Mouse (Mus musculus) ES-E14 (cell line): Measurements from ENCODE around the gene Wbp2.

Experiments
- CHD2 ChIP-seq: IDR thresholded peaks from 2 replicates; pipeline ENCODE4 v1.6.1; 2014; ENCODE audit warnings: mild to moderate bottlenecking, low read depth, low read length, inconsistent platforms
- ZNF384 ChIP-seq: IDR thresholded peaks from 2 replicates; pipeline ENCODE4 v1.6.1; 2012; ENCODE audit warnings: low read depth, low read length, inconsistent platforms

DNA sequence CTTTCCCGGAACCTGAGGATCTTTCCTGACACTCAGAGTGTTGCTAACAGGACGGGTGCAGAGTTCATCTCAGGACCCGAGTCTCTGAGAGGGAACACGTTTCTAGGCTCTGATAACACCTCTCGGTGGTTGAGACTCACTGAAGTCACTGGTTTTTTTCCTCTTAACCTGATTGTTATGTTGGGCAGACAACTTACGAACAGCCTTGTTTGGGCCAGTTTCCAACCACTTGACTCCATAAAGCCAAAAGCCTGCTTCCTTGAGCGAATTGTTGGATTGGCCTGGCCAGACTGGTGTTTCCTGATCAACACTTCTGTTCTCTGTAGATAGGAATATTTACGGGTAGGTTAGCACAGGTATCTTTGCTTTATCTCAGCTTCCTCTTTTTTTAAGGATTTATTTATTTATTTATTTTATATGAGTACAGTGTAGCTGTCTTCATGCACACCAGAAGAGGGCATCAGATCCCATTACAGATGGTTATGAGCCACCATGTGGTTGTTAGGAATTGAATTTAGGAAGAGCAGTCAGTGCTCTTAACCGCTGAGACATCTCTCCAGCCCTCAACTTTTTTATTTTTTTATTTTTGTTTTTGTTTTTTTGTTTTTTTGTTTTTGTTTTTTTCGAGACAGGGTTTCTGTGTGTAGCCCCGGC, 2.1 kb upstream of the Wbp2 start:
- no peak for TF ChIP-seq ZNF384
- no peak for TF ChIP-seq CHD2
